Comparison of ENCODE assay signal across 8 mouse cellular contexts in genomic region chr14:34661621-34662477, GRCm38 (mm10). TPM values are rescaled to one million over a fixed set of nuclear protein-coding genes. Genes with fewer than 3 reads are reported as not detected.
A peak's percentile ranks its signal among the peaks of the same experiment; 100 is the strongest.
DNase-seq lines count a peak whose midpoint lies in the region; ATAC-seq and TF ChIP-seq lines count a peak whose summit lies in the region.

No protein-coding gene starts in this region.

- H3K4me2 ChIP-seq in embryonic facial prominence, embryonic 11.5 days (ENCODE audit: low read depth, low read length): peak overlapping the region; percentile 77

- intact Hi-C loops in left cerebral cortex, postnatal 36 days (cut with DNase I): no loop called here

- peak overlapping the region; percentile 72 for H3K4me3 ChIP-seq in E14TG2a.4 (replicated peaks; ENCODE audit: low read length)
- peak overlapping the region; percentile 41 for H3K4me3 ChIP-seq in embryonic facial prominence, embryonic 11.5 days (ENCODE audit: low read depth, low read length)
- peak overlapping the region; percentile 69 for H3K4me3 ChIP-seq in heart, embryonic 10.5 days

- H3K4me1 ChIP-seq in E14TG2a.4 (replicated peaks; ENCODE audit: low read depth, low read length): peaks cover 72% of the 10 kb centered on the region
- peaks cover 3% of the 10 kb centered on the region; the same call in 1 of the 2 replicates for H3K4me1 ChIP-seq in embryonic facial prominence, embryonic 11.5 days (ENCODE audit: control insufficient read depth, insufficient read depth, low read length)
- H3K4me1 ChIP-seq in heart, embryonic 10.5 days: peaks cover 18% of the 10 kb centered on the region

- no peak for TF ChIP-seq CTCF in E14TG2a.4 (conservative IDR thresholded peaks at IDR 0.05; ENCODE audit: low read length)

- no peak overlapping the region for H3K27ac ChIP-seq in embryonic facial prominence, embryonic 11.5 days (replicated peaks; ENCODE audit: low read depth, low read length)
- H3K27ac ChIP-seq in heart, embryonic 10.5 days: peak overlapping the region; percentile 83

- no peaks in the 10 kb centered on the region for H3K9me3 ChIP-seq in E14TG2a.4 (ENCODE audit: low read length)
- no peaks in the 10 kb centered on the region for H3K9me3 ChIP-seq in embryonic facial prominence, embryonic 11.5 days (replicated peaks; ENCODE audit: control insufficient read depth, low read length)
- H3K9me3 ChIP-seq in heart, embryonic 10.5 days: no peaks in the 10 kb centered on the region; the same call in 1 of the 2 replicates

- H3K36me3 ChIP-seq in E14TG2a.4 (ENCODE audit: insufficient read depth, low read length): no peaks in the 10 kb centered on the region
- no peaks in the 10 kb centered on the region for H3K36me3 ChIP-seq in embryonic facial prominence, embryonic 11.5 days (replicated peaks; ENCODE audit: control insufficient read depth, insufficient read depth, low read depth, low read length)
- H3K36me3 ChIP-seq in heart, embryonic 10.5 days: no peaks in the 10 kb centered on the region

- under 1% methylated on average over 39 of the region's 39 CpGs for WGBS in embryonic facial prominence, embryonic 11.5 days
- under 1% methylated on average over 39 of the region's 39 CpGs for WGBS in heart, embryonic 10.5 days

- H3K9ac ChIP-seq in embryonic facial prominence, embryonic 11.5 days (replicated peaks; ENCODE audit: low read length): peak overlapping the region; percentile 53

- peak; percentile 86 for DNase-seq in adrenal gland, postnatal 14 days
- peak; percentile 45 for DNase-seq in embryonic facial prominence, embryonic 11.5 days (ENCODE audit: low spot score)
- peak; percentile 92 for DNase-seq in heart, embryonic 10.5 days (ENCODE audit: low spot score)
- peak; percentile 64 for DNase-seq in kidney, adult 9 months
- peak; percentile 70 for DNase-seq in lung, postnatal 10 days
- DNase-seq in ovary, postnatal 14 days (ENCODE audit: low spot score): peak; percentile 27
- DNase-seq in left cerebral cortex, postnatal 36 days (ENCODE audit: low spot score in 2 of 2): no peak

- ATAC-seq in embryonic facial prominence, embryonic 11.5 days (replicated peaks; ENCODE audit: insufficient number of reproducible peaks, low FRiP score, low TSS enrichment, low read depth): no peak; the same call in 1 of the 2 replicates

- H3K27me3 ChIP-seq in E14TG2a.4 (ENCODE audit: insufficient read depth, low read length): no peaks in the 10 kb centered on the region
- H3K27me3 ChIP-seq in embryonic facial prominence, embryonic 11.5 days (ENCODE audit: control insufficient read depth, insufficient read depth, low read length): peaks cover 13% of the 10 kb centered on the region
- H3K27me3 ChIP-seq in heart, embryonic 10.5 days (ENCODE audit: insufficient read depth, poor library complexity, severe bottlenecking): peaks cover 30% of the 10 kb centered on the region

RNA-seq across cellular contexts. Expression of gene Wapl, which starts 11.9 kb away (rescaled TPM):
- 78.3 and 79.8 TPM in 2 replicates for total RNA-seq in adrenal gland, postnatal 14 days (2021)
- polyA plus RNA-seq in embryonic facial prominence, embryonic 11.5 days (2014; fragmentation: Nextera tagmentation; extraction: Ambion mirVana): 35.1 and 38.0 TPM in 2 replicates
- 17.5 and 27.1 TPM in 2 replicates for polyA plus RNA-seq in heart, embryonic 10.5 days (2016; fragmentation: Nextera tagmentation; extraction: Ambion mirVana)
- 10 to 100 TPM; 41.7 to 44.5 TPM for total RNA-seq in left cerebral cortex, postnatal 36 days (2021)

Comparison
In these comparisons a context has a peak if more than half of its experiments do, and no peak if none do; other contexts are left out.
1. DNase-seq: peak in adrenal gland, postnatal 14 days (single experiment), embryonic facial prominence, embryonic 11.5 days (single experiment), heart, embryonic 10.5 days (single experiment), kidney, adult 9 months (single experiment), lung, postnatal 10 days (single experiment) and ovary, postnatal 14 days (single experiment); none in left cerebral cortex, postnatal 36 days (0 of 2).
2. Peak in every context shown above with its lines, with median percentiles within 50 percentile points of each other: H3K4me3 ChIP-seq.